Mouse (Mus musculus): ENCODE results near the gene Gne. TPM values are rescaled to one million over a fixed set of nuclear protein-coding genes. Genes with fewer than 3 reads are reported as not detected.

Gne gene
- polyA plus RNA-seq, 1 experiment from 2014 or later: 23.2 TPM

DNA sequence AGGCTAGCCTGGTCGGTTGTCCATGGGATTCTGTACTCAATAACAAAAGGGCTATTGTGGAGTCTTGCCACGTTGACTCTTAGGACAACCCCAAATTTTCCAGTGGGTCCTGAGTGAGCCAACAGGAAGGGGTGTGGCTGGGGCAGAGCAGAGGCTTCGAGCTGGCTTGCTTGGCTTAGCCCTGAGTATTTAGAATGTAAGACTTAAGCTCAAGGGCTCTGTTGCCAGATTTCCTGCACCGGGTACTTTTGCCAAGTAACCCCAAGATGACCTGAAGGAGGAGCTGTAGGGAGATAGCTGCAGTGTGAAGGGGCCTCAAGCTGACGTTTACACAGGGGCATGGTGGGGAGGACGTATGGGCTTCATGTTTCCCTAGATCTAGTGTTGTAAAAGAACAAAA is 23.4 kb upstream of the Gne start:
- no peaks in the 10 kb centered on the region for H3K27me3 ChIP-seq (ENCODE audit: control insufficient read depth, insufficient read depth, low read length)
- H3K27ac ChIP-seq (ENCODE audit: low read depth, low read length): no peak overlapping the region
- DNase-seq (ENCODE audit: low spot score): no peak
- no peaks in the 10 kb centered on the region for H3K36me3 ChIP-seq (ENCODE audit: control insufficient read depth, insufficient read depth, low read length)
- H3K4me2 ChIP-seq (ENCODE audit: low read depth): no peak overlapping the region
- ATAC-seq (ENCODE audit: insufficient read depth, low FRiP score, low TSS enrichment): no peak
- no peak overlapping the region for H3K9ac ChIP-seq (ENCODE audit: low read length)
- no peak overlapping the region for H3K4me3 ChIP-seq (ENCODE audit: low read depth, low read length)
- 52% methylated on average over 6 of the region's 6 CpGs for WGBS
- H3K9me3 ChIP-seq (ENCODE audit: control insufficient read depth, low read length): no peaks in the 10 kb centered on the region
- H3K4me1 ChIP-seq (ENCODE audit: control insufficient read depth, insufficient read depth, low read length): 0 out of 2 replicates have a peak, but pooled peaks cover 6% of the 10 kb centered on the region

DNA sequence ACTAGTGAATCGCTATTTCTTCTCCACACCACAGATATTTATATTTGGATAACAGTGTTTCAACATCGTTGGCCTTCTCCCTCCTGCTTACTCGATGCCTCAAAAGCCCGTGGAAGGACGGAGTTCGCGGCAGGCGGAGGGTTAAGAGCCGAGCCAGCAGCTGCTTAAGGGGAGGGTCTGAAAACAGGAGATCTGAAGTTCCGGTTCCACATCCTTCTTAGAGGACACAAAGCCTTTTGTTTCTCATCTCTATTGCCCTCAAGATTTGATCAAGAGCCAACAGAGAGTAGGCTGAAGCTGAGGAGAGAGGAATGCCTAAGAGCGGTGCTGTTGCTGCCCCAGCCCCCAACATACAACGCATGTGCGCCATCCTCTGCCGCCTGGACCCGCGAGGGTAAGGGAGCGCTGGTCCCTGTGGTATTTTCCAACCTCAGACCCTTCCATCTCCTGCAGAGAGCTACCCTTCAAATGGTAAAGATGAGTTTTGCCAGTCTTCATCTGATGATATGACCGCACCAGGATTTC is 22.4 kb upstream of the Gne start:
- Histone ChIP-seq H3K4me3 (ENCODE audit: low read depth, low read length) (no peak overlapping the region), H3K27me3 (ENCODE audit: control insufficient read depth, insufficient read depth, low read length) (no peaks in the 10 kb centered on the region), H3K9ac (ENCODE audit: low read length) (no peak overlapping the region), H3K4me2 (ENCODE audit: low read depth) (no peak overlapping the region), H3K27ac (ENCODE audit: low read depth, low read length) (no peak overlapping the region), H3K9me3 (ENCODE audit: control insufficient read depth, low read length) (no peaks in the 10 kb centered on the region), H3K4me1 (ENCODE audit: control insufficient read depth, insufficient read depth, low read length) (0 out of 2 replicates have a peak, but pooled peaks cover 6% of the 10 kb centered on the region), H3K36me3 (ENCODE audit: control insufficient read depth, insufficient read depth, low read length) (no peaks in the 10 kb centered on the region)
- DNase-seq (ENCODE audit: low spot score) (no peak), ATAC-seq (ENCODE audit: insufficient read depth, low FRiP score, low TSS enrichment) (no peak)
- 40% methylated on average over 18 of the region's 18 CpGs for WGBS

DNA sequence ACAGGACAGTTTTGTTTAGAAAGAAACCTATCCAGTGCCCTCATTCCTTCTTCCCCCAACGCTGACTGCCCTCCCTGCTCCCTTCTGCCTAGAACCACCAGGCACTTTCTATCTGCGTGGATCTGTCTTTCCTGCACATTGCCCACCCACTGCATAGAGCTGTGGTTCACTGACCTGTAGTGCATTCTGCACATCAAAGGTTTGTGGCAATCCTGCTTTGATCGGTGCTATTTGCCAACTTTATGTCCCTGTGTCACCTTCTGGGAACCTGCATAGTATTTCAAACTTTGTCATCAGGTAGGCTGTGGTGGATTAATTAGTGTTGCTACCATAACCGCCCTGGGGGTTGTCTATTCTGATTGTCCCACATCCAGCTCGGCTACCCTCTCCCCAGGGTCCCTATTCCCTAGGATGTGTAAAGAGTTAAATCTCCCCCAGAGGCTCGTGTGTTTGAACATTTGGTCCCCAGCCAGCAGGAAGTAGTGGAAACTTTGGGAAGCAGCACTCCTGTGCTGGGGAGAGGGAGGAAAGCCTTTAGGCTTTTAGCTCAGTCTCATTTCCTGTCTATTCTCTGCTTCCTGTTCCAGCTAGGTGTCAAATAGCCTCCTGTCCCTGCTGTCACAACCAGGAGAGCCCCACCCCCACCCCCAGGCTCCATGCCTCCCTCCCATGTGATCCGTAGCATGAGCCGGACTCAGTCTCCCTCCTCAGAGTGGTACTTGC is 20.4 kb upstream of the Gne start:
- ATAC-seq (ENCODE audit: insufficient read depth, low FRiP score, low TSS enrichment) (no peak), DNase-seq (ENCODE audit: low spot score) (no peak)
- Histone ChIP-seq H3K4me3 (ENCODE audit: low read depth, low read length) (no peak overlapping the region), H3K27me3 (ENCODE audit: control insufficient read depth, insufficient read depth, low read length) (no peaks in the 10 kb centered on the region), H3K36me3 (ENCODE audit: control insufficient read depth, insufficient read depth, low read length) (no peaks in the 10 kb centered on the region), H3K9me3 (ENCODE audit: control insufficient read depth, low read length) (no peaks in the 10 kb centered on the region), H3K4me2 (ENCODE audit: low read depth) (no peak overlapping the region), H3K4me1 (ENCODE audit: control insufficient read depth, insufficient read depth, low read length) (0 out of 2 replicates have a peak, but pooled peaks cover 6% of the 10 kb centered on the region), H3K27ac (ENCODE audit: low read depth, low read length) (no peak overlapping the region), H3K9ac (ENCODE audit: low read length) (no peak overlapping the region)
- WGBS: 31% methylated on average over 8 of the region's 8 CpGs

DNA sequence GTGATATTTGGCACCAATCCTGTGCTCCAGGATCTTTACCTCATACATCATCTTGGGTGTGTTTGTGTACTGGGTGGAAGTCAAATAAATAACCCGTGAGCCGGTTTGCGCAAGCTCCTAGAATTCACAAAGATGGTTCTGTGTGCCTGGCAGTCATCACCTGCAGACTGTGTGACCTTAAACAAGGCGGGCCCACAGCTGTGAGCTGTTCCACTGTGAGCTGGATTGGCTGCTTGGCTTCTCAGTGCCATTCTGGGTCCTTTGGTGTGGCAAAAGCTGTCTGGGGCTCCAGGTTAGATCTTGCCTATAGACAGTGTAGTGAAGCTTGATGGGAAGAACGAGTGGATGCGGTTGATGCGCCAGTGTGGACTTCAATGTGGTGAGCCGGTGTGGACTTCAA is 19.6 kb upstream of the Gne start:
- H3K9ac ChIP-seq (ENCODE audit: low read length): no peak overlapping the region
- 70% methylated on average over 8 of the region's 8 CpGs for WGBS
- H3K4me3 ChIP-seq (ENCODE audit: low read depth, low read length): no peak overlapping the region
- no peaks in the 10 kb centered on the region for H3K27me3 ChIP-seq (ENCODE audit: control insufficient read depth, insufficient read depth, low read length)
- no peak overlapping the region for H3K4me2 ChIP-seq (ENCODE audit: low read depth)
- no peak for ATAC-seq (ENCODE audit: insufficient read depth, low FRiP score, low TSS enrichment)
- no peaks in the 10 kb centered on the region for H3K9me3 ChIP-seq (ENCODE audit: control insufficient read depth, low read length)
- no peaks in the 10 kb centered on the region for H3K36me3 ChIP-seq (ENCODE audit: control insufficient read depth, insufficient read depth, low read length)
- 0 out of 2 replicates have a peak, but pooled peaks cover 6% of the 10 kb centered on the region for H3K4me1 ChIP-seq (ENCODE audit: control insufficient read depth, insufficient read depth, low read length)
- no peak overlapping the region for H3K27ac ChIP-seq (ENCODE audit: low read depth, low read length)
- DNase-seq (ENCODE audit: low spot score): no peak

DNA sequence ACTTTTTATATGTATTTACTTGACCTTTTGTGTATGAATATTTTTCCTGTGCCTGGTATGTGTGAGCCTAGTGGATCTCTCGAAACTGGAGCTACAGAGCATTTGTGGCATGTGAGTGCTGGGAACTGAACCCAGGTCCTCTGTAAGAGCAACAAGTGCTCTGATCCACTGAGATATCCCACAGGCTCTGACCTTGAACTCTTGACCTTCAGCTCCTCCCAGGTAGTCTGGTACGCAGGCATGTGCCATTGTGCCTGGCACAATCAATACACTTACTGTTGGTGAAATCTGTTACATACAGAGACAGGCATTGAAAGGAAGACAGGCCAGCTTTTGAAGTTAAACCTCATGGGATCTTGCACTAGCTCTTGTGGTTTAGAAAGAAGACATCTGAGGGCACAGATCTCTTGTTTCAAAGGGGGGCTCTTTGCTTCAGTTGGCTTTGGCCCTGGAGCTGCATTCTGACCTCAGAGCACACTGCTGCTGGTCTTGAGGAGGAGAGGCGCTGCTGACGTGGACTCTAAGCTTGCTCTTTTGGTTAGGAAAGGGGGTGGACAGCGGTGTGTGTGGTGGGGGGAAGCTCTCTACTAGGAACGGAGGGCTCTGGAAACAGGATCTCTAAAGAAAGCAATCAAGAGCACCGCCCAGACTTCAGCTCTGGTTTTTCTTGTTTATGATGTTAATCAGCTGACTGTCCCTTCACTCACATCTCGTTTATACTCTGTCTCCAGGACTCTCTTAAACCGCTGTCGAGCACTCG is 13.8 kb upstream of the Gne start:
- DNase-seq (ENCODE audit: low spot score): no peak
- 61% methylated on average over 11 of the region's 11 CpGs for WGBS
- no peak overlapping the region for H3K4me2 ChIP-seq (ENCODE audit: low read depth)

DNA sequence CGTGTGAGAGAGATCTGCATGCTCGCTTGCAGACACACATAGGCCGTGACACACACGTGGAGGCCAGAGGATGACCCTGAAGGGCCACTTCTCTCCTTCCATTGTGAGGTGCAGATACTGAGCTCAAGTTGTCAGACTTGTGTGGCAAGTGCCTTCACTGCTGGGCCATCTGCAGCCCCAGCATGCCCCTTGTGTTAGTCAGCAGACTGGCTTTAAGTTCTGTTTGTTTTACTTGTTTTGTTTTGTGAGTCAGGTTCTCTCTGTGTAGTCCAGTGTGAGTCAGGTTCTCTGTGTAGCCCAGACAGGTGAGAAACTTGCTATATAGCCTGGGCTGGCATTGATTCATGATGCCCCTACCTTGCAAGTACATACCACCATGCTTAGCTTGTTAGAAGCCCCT is 10.5 kb upstream of the Gne start:
- H3K9me3 ChIP-seq (ENCODE audit: control insufficient read depth, low read length): no peaks in the 10 kb centered on the region
- no peaks in the 10 kb centered on the region for H3K36me3 ChIP-seq (ENCODE audit: control insufficient read depth, insufficient read depth, low read length)
- no peak overlapping the region for H3K4me2 ChIP-seq (ENCODE audit: low read depth)
- H3K4me3 ChIP-seq (ENCODE audit: low read depth, low read length): no peak overlapping the region
- WGBS: 86% methylated on average over 4 of the region's 4 CpGs
- no peak overlapping the region for H3K27ac ChIP-seq (ENCODE audit: low read depth, low read length)
- H3K27me3 ChIP-seq (ENCODE audit: control insufficient read depth, insufficient read depth, low read length): no peaks in the 10 kb centered on the region
- no peak for ATAC-seq (ENCODE audit: insufficient read depth, low FRiP score, low TSS enrichment)
- no peak overlapping the region for H3K9ac ChIP-seq (ENCODE audit: low read length)
- no peak for DNase-seq (ENCODE audit: low spot score)
- no peaks in the 10 kb centered on the region for H3K4me1 ChIP-seq (ENCODE audit: control insufficient read depth, insufficient read depth, low read length)

More for the DNA sequence above, 13.8 kb upstream of the Gne start:
- Histone ChIP-seq H3K4me3 (ENCODE audit: low read depth, low read length) (no peak overlapping the region), H3K9me3 (ENCODE audit: control insufficient read depth, low read length) (no peaks in the 10 kb centered on the region), H3K9ac (ENCODE audit: low read length) (no peak overlapping the region), H3K4me1 (ENCODE audit: control insufficient read depth, insufficient read depth, low read length) (no peaks in the 10 kb centered on the region), H3K27ac (ENCODE audit: low read depth, low read length) (no peak overlapping the region), H3K36me3 (ENCODE audit: control insufficient read depth, insufficient read depth, low read length) (no peaks in the 10 kb centered on the region), H3K27me3 (ENCODE audit: control insufficient read depth, insufficient read depth, low read length) (no peaks in the 10 kb centered on the region)
- ATAC-seq (ENCODE audit: insufficient read depth, low FRiP score, low TSS enrichment): no peak

DNA sequence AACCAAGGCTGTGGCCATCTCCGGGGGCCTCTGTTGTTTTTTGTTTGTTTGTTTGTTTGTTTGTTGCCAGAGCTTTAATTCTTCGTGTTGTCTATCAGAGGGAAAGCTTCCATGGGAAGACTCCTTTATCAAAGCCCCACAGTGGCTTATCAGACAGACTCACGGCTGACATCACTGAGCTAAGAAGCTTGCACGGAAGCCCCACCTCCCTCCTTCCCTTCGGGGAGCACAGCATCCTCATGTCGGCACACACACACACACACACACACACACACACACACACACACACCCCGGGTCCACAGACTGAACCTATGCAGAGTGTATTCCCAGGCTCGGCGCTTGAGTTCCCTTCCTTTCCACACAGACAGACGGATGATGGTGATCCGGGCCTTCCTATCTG is 8.4 kb upstream of the Gne start:
- Histone ChIP-seq H3K27me3 (ENCODE audit: control insufficient read depth, insufficient read depth, low read length) (no peaks in the 10 kb centered on the region), H3K36me3 (ENCODE audit: control insufficient read depth, insufficient read depth, low read length) (no peaks in the 10 kb centered on the region), H3K4me1 (ENCODE audit: control insufficient read depth, insufficient read depth, low read length) (no peaks in the 10 kb centered on the region), H3K9ac (ENCODE audit: low read length) (no peak overlapping the region), H3K27ac (ENCODE audit: low read depth, low read length) (no peak overlapping the region), H3K4me3 (ENCODE audit: low read depth, low read length) (no peak overlapping the region), H3K4me2 (ENCODE audit: low read depth) (no peak overlapping the region), H3K9me3 (ENCODE audit: control insufficient read depth, low read length) (no peaks in the 10 kb centered on the region)
- ATAC-seq (ENCODE audit: insufficient read depth, low FRiP score, low TSS enrichment) (no peak), DNase-seq (ENCODE audit: low spot score) (no peak)
- 84% methylated on average over 11 of the region's 11 CpGs for WGBS

DNA sequence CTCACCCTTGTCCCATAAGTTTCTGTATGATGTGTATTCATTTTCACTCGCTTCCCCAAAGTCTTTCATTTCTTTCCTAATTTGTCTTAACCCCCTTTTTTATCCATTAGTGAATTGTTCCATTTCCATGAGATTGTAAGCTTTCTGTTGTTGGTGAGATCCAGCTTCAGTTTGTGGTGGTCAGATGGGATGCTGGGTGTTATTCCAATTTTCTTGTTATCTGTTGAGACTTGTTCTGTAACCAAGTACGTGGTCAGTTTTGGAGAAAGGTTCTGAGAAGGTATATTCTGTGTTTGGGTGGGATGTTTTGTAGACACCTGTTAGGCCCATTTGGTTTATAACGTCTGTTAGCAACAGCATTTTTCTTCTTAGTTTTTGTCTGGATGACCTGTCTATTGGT is 1.6 kb upstream of the Gne start:
- H3K4me2 ChIP-seq (ENCODE audit: low read depth): no peak overlapping the region
- H3K36me3 ChIP-seq (ENCODE audit: control insufficient read depth, insufficient read depth, low read length): no peaks in the 10 kb centered on the region

More for the DNA sequence above, 1.6 kb upstream of the Gne start:
- Histone ChIP-seq H3K27ac (ENCODE audit: low read depth, low read length) (no peak overlapping the region), H3K9ac (ENCODE audit: low read length) (no peak overlapping the region), H3K27me3 (ENCODE audit: control insufficient read depth, insufficient read depth, low read length) (no peaks in the 10 kb centered on the region), H3K4me3 (ENCODE audit: low read depth, low read length) (no peak overlapping the region), H3K9me3 (ENCODE audit: control insufficient read depth, low read length) (no peaks in the 10 kb centered on the region), H3K4me1 (ENCODE audit: control insufficient read depth, insufficient read depth, low read length) (no peaks in the 10 kb centered on the region)
- ATAC-seq (ENCODE audit: insufficient read depth, low FRiP score, low TSS enrichment) (no peak), DNase-seq (ENCODE audit: low spot score) (no peak)
- 91% methylated on average over 3 of the region's 3 CpGs for WGBS
